Mouse (Mus musculus) ES-Bruce4 (cell line): ENCODE data around the gene Skint8.

ENCODE experiments used
- CTCF ChIP-seq: IDR thresholded peaks from one replicate; pipeline ENCODE4 v1.8.1; 2011; ENCODE audit warnings: low read depth, low read length
- POLR2A ChIP-seq: IDR thresholded peaks from one replicate; pipeline ENCODE4 v1.8.1; 2011; ENCODE audit warnings: low read length; ENCODE audit not compliant: insufficient read depth

- no peak for TF ChIP-seq POLR2A
- TF ChIP-seq CTCF = no peak
These were observed 16.4 kb upstream of the Skint8 start, which contains the start of gene Slc5a9 for GRCm38 (mm10) chr4:111902775-111903174.
